In genomic region chr11:109995013-109995412, GRCm38 (mm10) we compare ENCODE assay signal across 7 mouse cellular contexts. TPM values are rescaled to one million over a fixed set of nuclear protein-coding genes. Genes with fewer than 3 reads are reported as not detected.
A peak's percentile ranks its signal among the peaks of the same experiment; 100 is the strongest.
DNase-seq lines count a peak whose midpoint lies in the region; ATAC-seq and TF ChIP-seq lines count a peak whose summit lies in the region.

No protein-coding gene starts in this region.

- H3K4me2 ChIP-seq in intestine, postnatal 0 days (replicated peaks; ENCODE audit: low read depth), result peak overlapping the region; percentile 66
- H3K4me2 ChIP-seq in liver, embryonic 11.5 days, result peak overlapping the region; percentile 63

- TF ChIP-seq CTCF in intestine, postnatal 0 days (IDR thresholded peaks at IDR 0.05; ENCODE audit: low read depth), result no peak

- H3K9me3 ChIP-seq in intestine, postnatal 0 days (ENCODE audit: control insufficient read depth), result no peaks in the 10 kb centered on the region
- H3K9me3 ChIP-seq in liver, embryonic 11.5 days (ENCODE audit: control insufficient read depth, low read length), result no peaks in the 10 kb centered on the region

- peak; percentile 56 for ATAC-seq in common myeloid progenitor, adult 5-6 weeks (replicated peaks; ENCODE audit: low read depth, poor library complexity, severe bottlenecking)
- ATAC-seq in intestine, postnatal 0 days, result peak; percentile 38; the same call in 1 of the 2 replicates
- ATAC-seq in liver, embryonic 11.5 days (replicated peaks; ENCODE audit: low FRiP score), result no peak

- DNase-seq in brain, adult 2 months (ENCODE audit: low read depth, low spot score), result peak; percentile 85
- DNase-seq in heart, adult 18-20 months, result peak; percentile 59
- no peak for DNase-seq in liver, embryonic 11.5 days (ENCODE audit: low spot score)
- DNase-seq in neural tube, embryonic 10.5 days (ENCODE audit: extremely low spot score, low spot score), result peak; percentile 21
- DNase-seq in thymus, postnatal 4 days, result no peak

- H3K36me3 ChIP-seq in intestine, postnatal 0 days (ENCODE audit: control insufficient read depth, insufficient read depth), result no peaks in the 10 kb centered on the region
- no peaks in the 10 kb centered on the region for H3K36me3 ChIP-seq in liver, embryonic 11.5 days (ENCODE audit: control insufficient read depth, insufficient read depth, low read length)

- WGBS in intestine, postnatal 0 days, result 3% methylated on average over 3 of the region's 3 CpGs
- 9% methylated on average over 3 of the region's 3 CpGs for WGBS in liver, embryonic 11.5 days

- H3K27ac ChIP-seq in intestine, postnatal 0 days (ENCODE audit: low read depth, low read length), result no peak overlapping the region
- no peak overlapping the region for H3K27ac ChIP-seq in liver, embryonic 11.5 days (ENCODE audit: low read depth, low read length)

- no peaks in the 10 kb centered on the region for H3K4me1 ChIP-seq in intestine, postnatal 0 days (replicated peaks; ENCODE audit: control insufficient read depth, insufficient read depth, low read length)
- H3K4me1 ChIP-seq in liver, embryonic 11.5 days (replicated peaks; ENCODE audit: control insufficient read depth, insufficient read depth, low read length), result no peaks in the 10 kb centered on the region

- H3K27me3 ChIP-seq in intestine, postnatal 0 days (replicated peaks; ENCODE audit: control insufficient read depth, insufficient read depth, low read length), result no peaks in the 10 kb centered on the region
- H3K27me3 ChIP-seq in liver, embryonic 11.5 days (replicated peaks; ENCODE audit: control insufficient read depth, insufficient read depth, low read length), result no peaks in the 10 kb centered on the region

- H3K4me3 ChIP-seq in intestine, postnatal 0 days (ENCODE audit: low read depth, low read length), result peak overlapping the region; percentile 34
- H3K4me3 ChIP-seq in liver, embryonic 11.5 days (ENCODE audit: low read depth, low read length), result peak overlapping the region; percentile 25

- H3K9ac ChIP-seq in intestine, postnatal 0 days (ENCODE audit: low read depth, low read length), result no peak overlapping the region
- no peak overlapping the region for H3K9ac ChIP-seq in liver, embryonic 11.5 days (ENCODE audit: low read depth, low read length)

RNA-seq across cellular contexts. Expression of gene Abca8b, which starts 0.6 kb away (rescaled TPM):
- total RNA-seq in common myeloid progenitor, adult 5-6 weeks (2017), result not detected in 2 replicates
- 1 to 10 TPM; 8.0 to 8.5 TPM for total RNA-seq in heart, adult 18-20 months (2021)
- polyA plus RNA-seq in intestine, postnatal 0 days (2015; fragmentation: Nextera tagmentation; extraction: Ambion mirVana), result 0.26 and 0.30 TPM in 2 replicates
- polyA plus RNA-seq in liver, embryonic 11.5 days (2014; fragmentation: Nextera tagmentation; extraction: Ambion mirVana), result 6.1 TPM in 2 replicates

Comparison
In these comparisons a context has a peak if more than half of its experiments do, and no peak if none do; other contexts are left out.
1. DNase-seq: peak in brain, adult 2 months (single experiment), heart, adult 18-20 months (2 of 2) and neural tube, embryonic 10.5 days (single experiment); none in liver, embryonic 11.5 days (single experiment) and thymus, postnatal 4 days (single experiment).